Mouse (Mus musculus) intestine, embryonic 16.5 days (tissue): ENCODE measurements at regions not wholly inside any gene's neighbourhood (a gene's known extent, or its start where the extent isn't known, plus 50 kb on each side); places are given as distances from the start of the nearest gene placed in this dataset.

Source experiments
- ATAC-seq: fragments of 200-750 bp; cut with Nextera tagmentation; 2 replicates; pipeline ENCODE4 v1.8.0; 2017; ENCODE audit warnings: moderate TSS enrichment, moderate library complexity
- H3K27ac ChIP-seq: fragments of 300-500 bp; sonication (generic); 2 replicates; pipeline ENCODE4 v1.5.1; 2014; ENCODE audit warnings: mild to moderate bottlenecking, low read length
- H3K27me3 ChIP-seq: fragments of 300-500 bp; sonication (generic); replicated peaks from 2 replicates; pipeline ENCODE4 v1.6.1; 2014; ENCODE audit warnings: low read length, control low read depth, mixed read lengths; ENCODE audit not compliant: control insufficient read depth, insufficient read depth
- H3K36me3 ChIP-seq: fragments of 300-500 bp; sonication (generic); 2 replicates; pipeline ENCODE4 v1.6.1; 2014; ENCODE audit warnings: low read length, control low read depth; ENCODE audit not compliant: control insufficient read depth, insufficient read depth
- H3K4me1 ChIP-seq: fragments of 300-500 bp; sonication (generic); 2 replicates; pipeline ENCODE4 v1.6.1; 2014; ENCODE audit warnings: low read length, control low read depth, mixed read lengths; ENCODE audit not compliant: control insufficient read depth, insufficient read depth
- H3K4me2 ChIP-seq: fragments of 300-500 bp; sonication (generic); 2 replicates; pipeline ENCODE4 v1.6.1; 2014; ENCODE audit warnings: low read depth, low read length, control low read depth
- H3K4me3 ChIP-seq: fragments of 300-500 bp; sonication (generic); 2 replicates; pipeline ENCODE4 v1.5.1; 2014; ENCODE audit warnings: mild to moderate bottlenecking, low read length
- H3K9ac ChIP-seq: fragments of 300-500 bp; sonication (generic); 2 replicates; pipeline ENCODE4 v1.6.1; 2014; ENCODE audit warnings: low read depth, low read length
- H3K9me3 ChIP-seq: fragments of 300-500 bp; sonication (generic); 2 replicates; pipeline ENCODE4 v1.6.1; 2016; ENCODE audit warnings: low read length, control low read depth; ENCODE audit not compliant: control insufficient read depth
- WGBS: fragments of 180-500 bp; shearing (Covaris S2); extraction: QIAGEN DNeasy Blood & Tissue Kit; methylation state at CpG from one replicate; pipeline ENCODE4 v1.1.7; 2014; 5-methylcytosine and 5-hydroxymethylcytosine counted together

DNA sequence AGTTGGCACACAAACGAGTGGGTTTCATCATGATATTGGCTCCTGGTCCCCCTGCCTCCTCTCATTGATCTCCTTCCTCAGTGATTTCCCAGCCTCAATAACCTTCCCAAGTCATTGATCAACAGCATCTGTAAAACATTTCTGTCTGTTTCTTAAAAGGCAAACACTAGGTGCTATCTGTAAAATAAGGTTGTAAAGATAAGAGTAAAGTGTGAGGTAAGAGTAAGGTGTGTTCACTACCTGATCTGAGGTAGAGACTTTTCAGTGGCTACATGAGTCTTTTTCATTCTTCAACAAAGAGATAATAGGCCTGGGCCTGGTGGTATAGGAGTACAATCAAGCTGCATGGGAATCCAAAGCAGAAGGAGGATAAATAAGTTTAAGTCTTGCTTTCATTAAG, 55.7 kb downstream of the Plk2 start:
- no peaks in the 10 kb centered on the region for H3K9me3 ChIP-seq
- H3K27me3 ChIP-seq = no peaks in the 10 kb centered on the region
- peak; percentile 82 for ATAC-seq
- no peak overlapping the region for H3K9ac ChIP-seq
- H3K36me3 ChIP-seq = no peaks in the 10 kb centered on the region
- no peak overlapping the region for H3K4me3 ChIP-seq
- H3K27ac ChIP-seq = no peak overlapping the region
- WGBS = 61% methylated on average over 1 of the region's 1 CpGs
- H3K4me2 ChIP-seq = no peak overlapping the region
- H3K4me1 ChIP-seq = 0 out of 2 replicates have a peak, but pooled peaks cover 1% of the 10 kb centered on the region

DNA sequence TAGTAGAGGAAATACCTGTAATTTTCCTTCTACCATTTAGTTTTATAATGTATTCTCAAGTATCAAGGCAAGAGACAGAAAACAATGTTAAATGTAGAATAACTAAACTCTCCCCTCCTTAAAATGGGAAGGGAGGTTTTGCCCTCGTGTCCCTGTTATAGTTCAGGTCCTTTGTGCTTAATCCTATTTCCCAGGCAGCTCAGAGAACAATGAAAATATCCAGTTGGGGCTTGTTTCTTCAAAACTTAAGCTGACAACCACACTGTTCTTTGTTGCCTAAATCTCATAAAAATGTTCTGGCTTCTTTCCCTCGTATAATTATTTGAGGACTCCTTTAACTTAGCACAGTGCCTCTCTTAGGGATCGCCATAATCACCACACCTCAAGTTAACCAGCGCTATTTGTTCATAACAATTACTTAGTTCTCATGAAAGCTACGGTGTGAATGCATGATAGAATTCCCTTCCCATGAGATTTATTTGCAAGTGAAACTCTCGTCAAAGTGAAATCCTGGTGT, 57.2 kb downstream of the Plk2 start:
- no peak overlapping the region for H3K4me3 ChIP-seq
- 74% methylated on average over 6 of the region's 6 CpGs for WGBS
- no peaks in the 10 kb centered on the region for H3K9me3 ChIP-seq
- no peak overlapping the region for H3K27ac ChIP-seq
- H3K4me1 ChIP-seq = no peaks in the 10 kb centered on the region
- no peaks in the 10 kb centered on the region for H3K36me3 ChIP-seq
- no peak overlapping the region for H3K4me2 ChIP-seq
- no peak overlapping the region for H3K9ac ChIP-seq
- no peaks in the 10 kb centered on the region for H3K27me3 ChIP-seq
- no peak for ATAC-seq

DNA sequence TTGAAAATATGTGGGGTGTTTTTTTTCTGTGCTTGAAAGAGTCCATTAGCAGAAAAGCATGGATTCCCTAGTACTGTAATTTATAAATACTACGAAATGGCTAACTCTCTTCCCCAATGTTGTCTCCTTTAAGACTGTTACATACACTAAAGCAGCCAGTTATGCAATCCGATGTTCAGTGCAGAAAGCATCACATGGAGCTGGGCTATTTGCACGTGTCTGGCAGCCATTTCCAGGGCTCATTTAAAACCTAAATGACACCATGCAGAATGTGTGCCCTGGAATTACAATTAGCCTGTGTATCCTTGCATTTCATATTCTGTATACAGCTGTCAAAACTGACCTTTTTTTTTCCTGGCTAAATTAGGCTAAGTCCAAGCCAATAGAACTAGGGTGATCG, 60.2 kb downstream of the Plk2 start:
- H3K27me3 ChIP-seq = no peaks in the 10 kb centered on the region
- H3K4me2 ChIP-seq = no peak overlapping the region
- no peak overlapping the region for H3K9ac ChIP-seq
- H3K27ac ChIP-seq = no peak overlapping the region
- H3K36me3 ChIP-seq = no peaks in the 10 kb centered on the region
- no peaks in the 10 kb centered on the region for H3K9me3 ChIP-seq
- H3K4me3 ChIP-seq = no peak overlapping the region
- WGBS = 58% methylated on average over 4 of the region's 4 CpGs
- H3K4me1 ChIP-seq = 0 out of 2 replicates have a peak, but pooled peaks cover 3% of the 10 kb centered on the region
- ATAC-seq = peak; percentile 11; the same call in 1 of the 2 replicates

DNA sequence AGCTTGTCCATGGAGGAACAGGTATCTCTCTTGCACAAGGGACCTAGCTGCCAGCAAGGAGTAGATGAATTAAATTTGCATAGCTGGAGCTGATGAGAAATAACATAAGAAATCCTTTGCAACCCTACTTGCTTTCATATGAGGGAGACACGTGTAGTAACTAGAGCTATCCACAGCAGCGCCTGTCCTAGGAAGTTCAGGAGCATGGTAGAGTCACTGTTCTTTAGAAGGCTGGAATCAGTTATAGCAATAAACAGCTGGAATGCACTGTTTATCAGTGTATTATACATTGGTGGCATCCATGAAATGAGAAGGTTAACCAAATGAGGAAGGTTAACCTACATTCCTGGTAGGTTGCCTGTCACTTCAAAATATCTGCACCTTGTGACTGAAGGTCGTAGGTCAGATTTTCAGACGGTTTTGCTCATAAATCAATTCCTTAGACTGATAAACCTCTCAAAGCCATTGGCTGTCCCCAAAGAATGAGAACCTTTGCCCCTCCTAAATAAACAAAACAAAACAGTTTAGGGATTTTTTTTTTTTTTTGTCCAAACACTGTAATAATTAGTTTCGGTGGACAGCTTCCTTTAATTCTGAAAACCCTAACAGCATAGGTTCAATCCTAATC, 60.8 kb downstream of the Plk2 start:
- WGBS = 49% methylated on average over 5 of the region's 5 CpGs

DNA sequence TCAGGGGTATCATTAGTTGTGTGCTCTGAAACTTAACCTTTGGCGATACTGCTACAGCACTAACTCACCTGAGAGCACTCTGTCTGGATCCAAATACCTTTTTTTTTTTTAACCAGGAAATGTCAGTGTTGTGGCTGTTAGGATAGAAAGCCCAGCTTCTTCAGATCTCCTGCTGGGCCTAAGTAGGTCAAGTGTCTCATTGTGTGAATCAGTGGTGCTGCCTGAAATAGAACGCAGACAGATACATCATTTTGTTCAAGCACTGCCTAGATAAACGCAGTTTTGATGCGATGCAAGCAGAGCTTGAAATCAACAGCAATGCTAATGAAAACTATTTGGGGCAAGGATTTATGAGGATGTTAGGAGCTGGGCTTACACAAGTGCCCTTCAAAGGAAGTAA, 63.9 kb downstream of the Plk2 start:
- Histone ChIP-seq H3K4me3 (no peak overlapping the region), H3K9me3 (no peaks in the 10 kb centered on the region), H3K4me2 (no peak overlapping the region), H3K4me1 (0 out of 2 replicates have a peak, but pooled peaks cover 3% of the 10 kb centered on the region), H3K36me3 (no peaks in the 10 kb centered on the region), H3K9ac (no peak overlapping the region), H3K27me3 (no peaks in the 10 kb centered on the region), H3K27ac (no peak overlapping the region)
- 42% methylated on average over 4 of the region's 4 CpGs for whole genome bisulfite sequencing
- no peak for ATAC-seq

More for the DNA sequence above, 60.8 kb downstream of the Plk2 start:
- Histone ChIP-seq H3K27ac (no peak overlapping the region), H3K4me2 (no peak overlapping the region), H3K4me1 (0 out of 2 replicates have a peak, but pooled peaks cover 3% of the 10 kb centered on the region), H3K9me3 (no peaks in the 10 kb centered on the region), H3K9ac (no peak overlapping the region), H3K36me3 (no peaks in the 10 kb centered on the region), H3K4me3 (no peak overlapping the region), H3K27me3 (no peaks in the 10 kb centered on the region)
- ATAC-seq = peak; percentile 54

DNA sequence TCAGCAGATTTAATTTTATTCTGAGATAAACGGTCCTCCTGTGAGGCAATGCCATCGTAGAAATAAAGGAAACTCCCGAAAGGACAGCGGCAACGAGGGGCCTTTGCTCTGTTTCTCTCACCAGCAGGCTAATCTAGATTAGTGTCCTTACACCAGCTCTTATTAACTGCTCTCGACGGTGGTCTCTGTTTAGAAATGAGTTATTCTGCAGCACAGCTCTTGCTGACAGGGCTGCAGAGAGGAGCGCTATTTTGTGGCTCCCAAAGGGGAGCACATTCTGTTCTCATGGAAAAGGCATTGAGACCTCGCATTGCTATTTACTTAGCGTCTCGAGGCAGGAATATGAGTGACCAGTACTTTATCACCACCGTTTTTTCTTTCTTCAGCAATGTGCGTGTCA, 66.7 kb downstream of the Plk2 start:
- no peak overlapping the region for H3K4me3 ChIP-seq
- H3K27ac ChIP-seq = no peak overlapping the region
- ATAC-seq = no peak
- 53% methylated on average over 13 of the region's 13 CpGs for WGBS
- no peak overlapping the region for H3K9ac ChIP-seq
- no peaks in the 10 kb centered on the region for H3K36me3 ChIP-seq
- no peaks in the 10 kb centered on the region for H3K27me3 ChIP-seq
- 0 out of 2 replicates have a peak, but pooled peaks cover 3% of the 10 kb centered on the region for H3K4me1 ChIP-seq
- H3K9me3 ChIP-seq = no peaks in the 10 kb centered on the region
- no peak overlapping the region for H3K4me2 ChIP-seq

DNA sequence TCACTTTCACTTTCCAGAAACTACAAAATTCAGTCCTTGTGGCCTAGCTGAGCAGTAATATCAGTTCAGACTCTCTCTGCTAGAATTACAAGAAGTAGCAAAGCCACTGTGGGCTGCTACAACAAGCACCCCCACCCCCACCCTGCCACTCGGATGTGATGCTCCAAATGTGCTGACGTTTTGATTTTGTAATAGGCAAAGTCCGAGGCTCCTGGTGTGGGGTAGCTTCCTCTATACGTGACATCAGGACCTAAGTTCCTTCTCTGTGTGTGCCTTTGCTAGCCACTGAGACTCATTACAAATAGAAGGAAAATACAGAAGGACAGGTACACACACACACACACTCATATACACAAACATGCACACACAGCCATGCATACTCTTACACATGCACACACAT, 76.7 kb downstream of the Plk2 start:
- H3K36me3 ChIP-seq = no peaks in the 10 kb centered on the region
- H3K9me3 ChIP-seq = no peaks in the 10 kb centered on the region
- no peak overlapping the region for H3K4me3 ChIP-seq
- H3K4me2 ChIP-seq = no peak overlapping the region
- ATAC-seq = no peak
- 59% methylated on average over 4 of the region's 4 CpGs for WGBS
- H3K4me1 ChIP-seq = no peaks in the 10 kb centered on the region
- no peak overlapping the region for H3K9ac ChIP-seq
- H3K27me3 ChIP-seq = no peaks in the 10 kb centered on the region
- no peak overlapping the region for H3K27ac ChIP-seq

DNA sequence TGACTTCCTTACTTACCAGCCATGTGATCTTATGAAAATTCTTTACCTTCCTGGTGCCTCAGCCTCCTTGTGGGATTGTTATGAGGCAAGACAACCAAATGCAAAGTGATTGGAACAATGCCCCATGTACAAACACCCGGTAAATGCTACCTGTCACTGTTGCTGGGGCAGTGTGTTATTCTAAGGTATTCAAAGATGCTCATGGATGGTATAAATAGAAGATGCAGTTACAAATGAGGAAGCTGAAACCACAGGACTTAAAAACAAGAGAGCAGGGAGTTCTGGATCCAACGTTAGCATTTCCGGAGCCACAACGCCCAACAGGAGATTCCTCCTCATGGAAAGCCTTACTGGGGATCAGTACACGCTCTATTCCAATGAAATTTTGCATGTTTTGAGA, 82.9 kb downstream of the Plk2 start:
- 90% methylated on average over 5 of the region's 5 CpGs for WGBS
- Histone ChIP-seq H3K9ac (no peak overlapping the region), H3K36me3 (no peaks in the 10 kb centered on the region), H3K27me3 (no peaks in the 10 kb centered on the region), H3K4me2 (no peak overlapping the region), H3K4me1 (no peaks in the 10 kb centered on the region), H3K9me3 (no peaks in the 10 kb centered on the region), H3K27ac (no peak overlapping the region), H3K4me3 (no peak overlapping the region)
- ATAC-seq = no peak

DNA sequence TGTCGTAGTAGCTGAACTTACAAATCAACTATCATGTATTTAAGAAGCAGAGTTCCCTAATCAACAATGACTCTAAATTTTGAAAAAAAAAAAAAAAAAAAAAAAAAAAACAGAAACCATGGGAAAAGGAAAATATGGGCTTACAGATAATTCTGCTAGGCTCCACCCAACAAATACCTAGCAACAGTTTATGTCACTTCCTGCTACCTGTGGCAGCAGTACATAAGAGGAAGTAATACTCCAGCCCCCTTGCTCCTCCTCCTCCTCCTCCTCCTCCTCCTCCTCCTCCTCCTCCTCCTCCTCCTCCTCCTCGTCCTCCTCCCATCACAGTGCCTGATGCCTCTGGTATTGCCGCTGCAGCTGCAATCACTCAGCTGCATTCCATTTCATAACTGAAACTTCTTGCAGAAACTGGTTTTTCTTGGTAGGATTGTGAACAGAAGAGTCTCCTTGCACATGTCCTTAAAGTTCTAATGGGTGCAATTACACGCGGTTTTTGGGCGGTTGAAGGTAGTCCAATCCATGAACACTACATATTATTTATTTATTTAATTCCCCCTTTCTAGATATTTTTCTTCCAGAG, 89.6 kb downstream of the Plk2 start:
- WGBS = 82% methylated on average over 5 of the region's 6 CpGs
- no peaks in the 10 kb centered on the region for H3K4me1 ChIP-seq
- H3K9me3 ChIP-seq = no peaks in the 10 kb centered on the region
- ATAC-seq = no peak
- H3K4me2 ChIP-seq = no peak overlapping the region
- no peak overlapping the region for H3K27ac ChIP-seq
- H3K9ac ChIP-seq = no peak overlapping the region
- no peaks in the 10 kb centered on the region for H3K36me3 ChIP-seq
- no peak overlapping the region for H3K4me3 ChIP-seq
- H3K27me3 ChIP-seq = no peaks in the 10 kb centered on the region
